Mouse (Mus musculus) megakaryocyte, embryonic 14.5 days (primary cell): ENCODE measurements around the gene Zfp787.

Experiments
- FLI1 ChIP-seq: IDR thresholded peaks from 2 replicates; pipeline ENCODE4 v1.6.1; 2012; ENCODE audit warnings: low read length, inconsistent platforms, mixed read lengths
- GATA1 ChIP-seq: IDR thresholded peaks from 3 replicates; pipeline ENCODE4 v1.6.1; 2012; ENCODE audit warnings: mixed read lengths, low read length, inconsistent platforms, borderline replicate concordance

GRCm38 (mm10) chr7:6145423-6146188 is 10.2 kb downstream of the Zfp787 start:
- TF ChIP-seq FLI1 (no peak), GATA1 (no peak)
